9 mouse cellular contexts compared by ENCODE assay signal in genomic region chr5:52051383-52052071, GRCm38 (mm10).
DNase-seq lines count a peak whose midpoint lies in the region; ATAC-seq and TF ChIP-seq lines count a peak whose summit lies in the region.
"Had no signal": no experiment of that assay in that cellular context is flagged by ENCODE, and none has a peak within 500 bp of the region (broad histone marks: within the 10 kb centered on the region; RNA-seq: fewer than 3 reads in every experiment).

No protein-coding gene starts in this region.

- no peaks in the 10 kb centered on the region for H3K27me3 ChIP-seq in Patski
- H3K27me3 ChIP-seq: neural tube, embryonic 12.5 days had no signal

- DNase-seq in heart, adult 11 months = peak; percentile 78
- no peak for DNase-seq in heart, postnatal 36 days
- peak; percentile 17 for DNase-seq in Patski (ENCODE audit: low read depth, low spot score)
- DNase-seq in frontal cortex, adult 2 months (ENCODE audit: extremely low spot score in 1 of 2, low spot score in 1 of 2) = peak; percentile 57 to 60
- DNase-seq in left cerebral cortex, adult 8-10 months (ENCODE audit: low spot score in 2 of 2) = peak; percentile 22 to 55
- DNase-seq in embryo, embryonic 10 days (ENCODE audit: low spot score) = no peak
- DNase-seq in spleen, adult 18-20 months = no peak
- no peak for DNase-seq in c-Kit-positive CD71-positive TER-119-positive erythroid progenitor cells, embryonic 14.5 days (ENCODE audit: low spot score)

- POLR2A ChIA-PET in Patski (lab: Charles Lee) = interaction anchor here (1.0 kb wide), 1 partner anchor 9 kb away, joined by 3 read pairs; no protein-coding TSS in a partner anchor

- intact Hi-C loops in heart, postnatal 36 days (cut with DNase I) = no loop called here

- peak; percentile 35 for ATAC-seq in Patski

- no peak for TF ChIP-seq CTCF in Patski (IDR thresholded peaks at IDR 0.05)

- CTCF ChIA-PET in Patski (lab: Charles Lee) = interaction anchor here (0.8 to 1.2 kb wide), 5 partner anchors 9 to 1142 kb away, joined by 3 read pairs; no protein-coding TSS in a partner anchor

- in situ Hi-C loops in Patski (cut with MboI; ENCODE audit: low pct_unique_long_range_greater_than_20kb) = no loop called here

Comparison
In these comparisons a context has a peak if more than half of its experiments do, and no peak if none do; other contexts are left out.
1. DNase-seq: peak in heart, adult 11 months (single experiment), Patski (single experiment), frontal cortex, adult 2 months (2 of 2) and left cerebral cortex, adult 8-10 months (2 of 2); none in heart, postnatal 36 days (0 of 2), embryo, embryonic 10 days (single experiment), spleen, adult 18-20 months (0 of 2) and c-Kit-positive CD71-positive TER-119-positive erythroid progenitor cells, embryonic 14.5 days (single experiment).